In genomic region chr2:127749376-127749775, GRCm38 (mm10) we compare ENCODE assay signal across 13 mouse cellular contexts. TPM values are rescaled to one million over a fixed set of nuclear protein-coding genes. Genes with fewer than 3 reads are reported as not detected.
"Had no signal": no experiment of that assay in that cellular context is flagged by ENCODE, and none has a peak within 500 bp of the region (broad histone marks: within the 10 kb centered on the region; RNA-seq: fewer than 3 reads in every experiment).

No protein-coding gene starts in this region.

- ATAC-seq: liver, postnatal 0 days; midbrain, embryonic 16.5 days had no signal

- H3K4me3 ChIP-seq: liver, embryonic 13.5 days; lung, embryonic 15.5 days; megakaryocyte, embryonic 14.5 days; midbrain, embryonic 12.5 days; stomach, embryonic 15.5 days had no signal

- DNase-seq: kidney, postnatal 14 days; left cerebral cortex, postnatal 4 days; liver, embryonic 13.5 days; liver, postnatal 0 days; lung, postnatal 14 days; right cerebral cortex, postnatal 14 days; thymus, postnatal 36 days had no signal

- H3K27me3 ChIP-seq: liver, embryonic 13.5 days; lung, embryonic 15.5 days; midbrain, embryonic 12.5 days; stomach, embryonic 15.5 days had no signal

- H3K4me1 ChIP-seq: liver, embryonic 13.5 days; lung, embryonic 15.5 days; midbrain, embryonic 12.5 days; stomach, embryonic 15.5 days had no signal

- H3K27ac ChIP-seq: liver, embryonic 13.5 days; lung, embryonic 15.5 days; macrophage; midbrain, embryonic 12.5 days; stomach, embryonic 15.5 days had no signal

- H3K4me2 ChIP-seq: liver, embryonic 13.5 days; lung, embryonic 15.5 days; midbrain, embryonic 12.5 days; stomach, embryonic 15.5 days had no signal

- H3K9ac ChIP-seq: liver, embryonic 13.5 days; liver, postnatal 0 days; lung, embryonic 15.5 days; midbrain, embryonic 12.5 days; stomach, embryonic 15.5 days had no signal

- H3K36me3 ChIP-seq: liver, embryonic 13.5 days; lung, embryonic 15.5 days; stomach, embryonic 15.5 days had no signal

- H3K9me3 ChIP-seq: liver, embryonic 13.5 days; lung, embryonic 15.5 days; megakaryocyte, embryonic 14.5 days; midbrain, embryonic 12.5 days; stomach, embryonic 15.5 days had no signal

RNA-seq across cellular contexts. Expression of gene Mall, which starts 19.6 kb away (rescaled TPM):
- polyA plus RNA-seq: macrophage had no signal
